Mouse (Mus musculus) cortical plate, adult 2 months (tissue): ENCODE results near the gene Pi4k2a.

ENCODE experiments used
- CTCF ChIP-seq: fragments of 200-500 bp; IDR thresholded peaks from 2 replicates; pipeline ENCODE4 v1.5.1; 2011; ENCODE audit warnings: mild to moderate bottlenecking, control low read depth, low read length; ENCODE audit not compliant: insufficient read depth; ENCODE audit errors: extremely low read depth
- POLR2A ChIP-seq: fragments of 200-500 bp; IDR thresholded peaks from 2 replicates; pipeline ENCODE4 v1.6.1; 2011; ENCODE audit warnings: mild to moderate bottlenecking, low read length, control low read depth; ENCODE audit not compliant: insufficient read depth; ENCODE audit errors: extremely low read depth

DNA sequence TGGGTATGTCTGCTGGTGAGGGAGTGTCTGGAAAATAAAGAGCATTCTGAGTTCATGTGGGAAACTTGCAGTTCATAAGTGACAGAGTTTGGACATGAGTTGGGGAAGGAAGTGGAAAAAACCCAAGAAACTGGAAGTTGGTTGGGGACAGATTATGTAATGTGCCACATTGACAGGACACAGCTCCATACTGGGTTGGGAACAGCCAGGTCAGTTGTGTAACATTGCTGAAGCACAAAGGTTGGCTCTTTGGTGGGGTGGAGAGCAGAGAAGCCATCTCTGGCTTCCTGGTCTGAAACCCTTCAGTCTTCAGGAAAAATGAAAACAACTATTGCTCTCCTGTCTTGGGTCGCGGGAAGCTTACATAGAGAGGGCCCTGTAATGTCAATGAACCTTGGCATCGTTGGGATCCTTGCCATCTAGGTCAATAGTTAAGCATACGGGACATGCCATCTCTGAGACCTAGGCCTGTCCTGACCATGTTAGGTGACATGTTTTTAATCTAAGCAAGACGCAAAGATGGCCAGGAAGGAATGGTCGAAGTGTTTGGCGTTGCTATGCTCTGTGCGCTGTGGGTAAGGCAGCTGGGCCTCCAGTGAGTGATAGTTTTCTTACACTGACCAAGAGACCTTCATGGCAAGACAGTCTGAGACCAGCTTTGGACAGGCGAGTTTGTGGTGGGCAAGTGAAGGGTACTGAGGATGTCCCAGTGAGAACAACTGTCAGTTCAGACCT lies 56.2 kb downstream of the Pi4k2a start:
- TF ChIP-seq CTCF (no peak), POLR2A (no peak)
